Mouse (Mus musculus) cerebral cortex, adult 2 months (tissue): ENCODE results near the gene Racgap1.

Source experiments
- WGBS: fragments of 180-500 bp; shearing (Covaris S2); methylation state at CpG from one replicate; pipeline ENCODE4 v1.1.7; 2018; 5-methylcytosine and 5-hydroxymethylcytosine counted together

The Racgap1 gene

GRCm38 (mm10) chr15:99664600-99665451 is 13.4 kb upstream of the Racgap1 start:
- WGBS = under 1% methylated on average over 52 of the region's 52 CpGs

- WGBS = 4% methylated on average over 17 of the region's 17 CpGs
Observed at GRCm38 (mm10) chr15:99663964-99664599, 12.6 kb upstream of the Racgap1 start.

- WGBS = 93% methylated on average over 7 of the region's 7 CpGs
Observed at GRCm38 (mm10) chr15:99662371-99662770, 10.9 kb upstream of the Racgap1 start.

GRCm38 (mm10) chr15:99661121-99661830 is 9.8 kb upstream of the Racgap1 start:
- 65% methylated on average over 15 of the region's 15 CpGs for WGBS

GRCm38 (mm10) chr15:99658437-99658836 is 7.0 kb upstream of the Racgap1 start:
- 76% methylated on average over 2 of the region's 2 CpGs for whole genome bisulfite sequencing

GRCm38 (mm10) chr15:99655956-99656355 is 4.5 kb upstream of the Racgap1 start:
- 48% methylated on average over 9 of the region's 9 CpGs for WGBS

GRCm38 (mm10) chr15:99653876-99654275 is 2.4 kb upstream of the Racgap1 start:
- 12% methylated on average over 21 of the region's 21 CpGs for WGBS

- 33% methylated on average over 8 of the region's 8 CpGs for WGBS
Observed at GRCm38 (mm10) chr15:99653291-99653690, 1.8 kb upstream of the Racgap1 start.

GRCm38 (mm10) chr15:99651984-99652872 is 772 bp upstream of the Racgap1 start:
- 69% methylated on average over 10 of the region's 10 CpGs for WGBS

GRCm38 (mm10) chr15:99650304-99650703 is 1.2 kb downstream of the Racgap1 start:
- WGBS = 53% methylated on average over 2 of the region's 2 CpGs

- 61% methylated on average over 6 of the region's 6 CpGs for WGBS
Observed at GRCm38 (mm10) chr15:99649067-99649761, 2.2 kb downstream of the Racgap1 start.

GRCm38 (mm10) chr15:99648326-99648725 is 3.1 kb downstream of the Racgap1 start:
- 47% methylated on average over 4 of the region's 4 CpGs for WGBS

- 29% methylated on average over 7 of the region's 7 CpGs for WGBS
Observed at GRCm38 (mm10) chr15:99644776-99645175, 6.7 kb downstream of the Racgap1 start.

GRCm38 (mm10) chr15:99643832-99644231 is 7.6 kb downstream of the Racgap1 start:
- 90% methylated on average over 10 of the region's 10 CpGs for WGBS

GRCm38 (mm10) chr15:99642622-99643021 is 8.8 kb downstream of the Racgap1 start:
- 84% methylated on average over 6 of the region's 6 CpGs for WGBS

GRCm38 (mm10) chr15:99638124-99638485 is 13.4 kb downstream of the Racgap1 start:
- WGBS = 85% methylated on average over 5 of the region's 5 CpGs

- whole genome bisulfite sequencing = 74% methylated on average over 12 of the region's 12 CpGs
Observed at GRCm38 (mm10) chr15:99637405-99638123, 13.9 kb downstream of the Racgap1 start.

- WGBS = 94% methylated on average over 7 of the region's 7 CpGs
Observed at GRCm38 (mm10) chr15:99634702-99635101, 16.8 kb downstream of the Racgap1 start.

GRCm38 (mm10) chr15:99622063-99622462 is 29.4 kb downstream of the Racgap1 start:
- WGBS = 95% methylated on average over 11 of the region's 11 CpGs

- WGBS = 48% methylated on average over 4 of the region's 4 CpGs
Observed at GRCm38 (mm10) chr15:99619821-99620220, 31.6 kb downstream of the Racgap1 start.
